Comparison of ENCODE assay signal across 14 mouse cellular contexts in genomic region chr7:33543420-33543819, GRCm38 (mm10). TPM values are rescaled to one million over a fixed set of nuclear protein-coding genes. Genes with fewer than 3 reads are reported as not detected.
"Had no signal": no experiment of that assay in that cellular context is flagged by ENCODE, and none has a peak within 500 bp of the region (broad histone marks: within the 10 kb centered on the region; RNA-seq: fewer than 3 reads in every experiment).

No protein-coding gene starts in this region.

RNA-seq across cellular contexts. Expression of gene Scgb2b21, which starts 23.2 kb away (rescaled TPM):
- polyA plus RNA-seq: kidney, embryonic 15.5 days; limb, embryonic 10.5 days; limb, embryonic 15.5 days; liver, embryonic 12.5 days; liver, embryonic 16.5 days; lung, embryonic 15.5 days; macrophage; midbrain, embryonic 12.5 days; midbrain, embryonic 16.5 days; neural tube, embryonic 14.5 days; spleen, adult 2 months; stomach, embryonic 15.5 days; testis, adult 2 months; thymus, postnatal 0 days had no signal
